Mouse (Mus musculus) heart, postnatal 10 days (tissue): ENCODE measurements around the gene Polr1c. TPM values are rescaled to one million over a fixed set of nuclear protein-coding genes. Genes with fewer than 3 reads are reported as not detected.

Experiments used
- DNase-seq, 2 experiments: peaks; one replicate each; pipeline ENCODE4 v3.0.0; 2021
- intact Hi-C: fragments of 180-260 bp; cut with DNase I; formaldehyde crosslinking; loops from one replicate; pipeline ENCODE4 v1.15.1; 2025
- total RNA-seq, 2 experiments: library from RNA; stranded (reverse); gene quantifications; 2 replicates each; pipeline ENCODE4 v1.2.3; 2021

Gene Polr1c
- total RNA-seq, result 10 to 100 TPM; 23.8 to 26.9 TPM

DNA sequence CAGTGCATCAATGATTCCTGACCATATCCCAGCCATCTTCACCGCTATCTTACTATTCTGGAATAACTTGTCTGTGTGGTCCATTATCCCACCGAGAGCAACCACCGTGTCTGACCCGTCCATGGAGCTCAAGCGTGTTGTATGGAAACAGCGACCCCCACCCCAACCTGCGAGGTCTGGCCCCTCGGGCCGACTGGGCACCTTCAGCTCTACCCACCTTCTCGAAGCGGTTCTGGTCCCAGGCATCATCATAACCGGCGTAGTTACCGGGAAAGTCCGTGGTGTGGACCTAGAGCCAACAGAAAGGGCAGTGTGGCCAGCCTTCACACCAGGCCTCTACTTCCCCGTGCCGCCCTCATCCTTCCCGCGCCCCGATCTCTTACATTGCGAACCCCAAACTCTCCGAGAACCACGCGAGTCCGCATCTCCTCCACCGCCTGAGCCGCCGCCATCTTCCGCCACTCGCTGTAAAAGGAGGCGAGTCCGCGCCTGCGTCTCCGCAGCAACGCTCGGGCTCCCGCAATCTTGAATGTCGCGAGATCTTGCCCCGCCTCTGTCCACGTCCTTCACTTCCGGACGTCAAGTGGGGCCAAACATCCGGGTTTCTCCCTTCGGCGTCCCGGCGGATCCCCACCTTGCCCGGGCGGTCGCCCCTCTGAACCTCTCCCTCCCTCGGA is at the start of gene Polr1c, which contains the start of gene Yipf3:
Gene Polr1c (minus strand): TSS at position 543 of the 677 bp plus-strand sequence.
Gene Yipf3 (plus strand): TSS at position 569 of the 677 bp plus-strand sequence.
- DNase-seq, result peak; percentile 98
- intact Hi-C loops, result no loop called here

DNA sequence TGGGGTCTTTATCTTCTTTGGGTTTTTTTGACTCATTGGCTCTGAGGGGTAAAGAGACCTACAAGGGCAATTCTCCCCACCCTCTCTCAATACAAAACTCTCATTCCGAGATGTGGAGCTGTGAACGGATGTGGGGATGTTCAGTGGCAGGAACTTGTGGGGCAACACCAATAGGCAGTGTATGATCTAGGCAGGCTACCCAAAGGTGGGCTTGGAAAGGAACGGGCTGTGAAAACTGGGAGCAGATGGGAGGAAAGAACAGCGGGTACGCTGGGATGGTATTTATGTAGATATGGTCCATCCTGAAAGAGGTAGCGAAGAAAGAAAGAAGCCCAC is 49.1 kb upstream of the Polr1c start:
- DNase-seq, result no peak
- intact Hi-C loops, result no loop called here

DNA sequence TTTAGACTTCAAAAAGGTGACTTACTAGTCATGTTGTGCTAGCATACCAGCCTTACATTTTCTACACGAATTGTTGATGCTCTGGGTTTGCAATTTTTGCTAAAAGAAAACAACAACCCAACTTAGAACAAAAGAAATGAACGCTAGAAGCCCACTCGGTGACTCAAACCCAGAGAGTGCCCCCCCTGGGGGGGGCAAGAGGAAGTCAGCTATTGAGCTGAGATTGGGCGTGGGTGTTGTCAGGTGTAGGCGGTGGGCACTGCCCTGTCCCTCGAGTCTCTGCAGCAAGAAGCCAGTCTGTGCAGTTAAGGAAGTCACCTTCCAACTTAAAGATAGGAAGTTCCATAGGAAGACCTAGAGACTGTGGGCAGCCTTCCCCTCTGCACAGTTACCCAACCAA is 48.7 kb upstream of the Polr1c start:
- DNase-seq, result no peak
- intact Hi-C loops, result no loop called here

DNA sequence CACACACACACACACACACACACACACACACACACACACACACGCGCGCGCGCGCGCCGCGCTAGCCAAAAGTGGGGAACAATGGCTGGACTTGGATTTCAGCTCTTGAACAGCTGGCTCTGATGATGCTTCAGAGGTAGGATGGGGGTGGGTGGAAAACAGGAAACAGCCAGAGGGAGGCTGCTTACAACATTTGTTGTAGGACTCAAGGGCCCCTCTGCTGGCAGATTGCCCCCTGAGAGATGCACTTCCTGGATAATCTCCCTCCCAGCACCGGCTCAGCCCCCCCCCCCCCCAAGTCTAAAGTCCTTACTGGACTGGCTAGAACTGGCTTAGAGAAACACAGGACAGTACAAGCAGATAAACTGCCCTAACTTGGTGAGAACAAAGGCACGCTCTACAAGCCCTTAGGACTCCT is 39.8 kb upstream of the Polr1c start:
- intact Hi-C loops, result no loop called here
- peak; percentile 79 to 85 for DNase-seq

DNA sequence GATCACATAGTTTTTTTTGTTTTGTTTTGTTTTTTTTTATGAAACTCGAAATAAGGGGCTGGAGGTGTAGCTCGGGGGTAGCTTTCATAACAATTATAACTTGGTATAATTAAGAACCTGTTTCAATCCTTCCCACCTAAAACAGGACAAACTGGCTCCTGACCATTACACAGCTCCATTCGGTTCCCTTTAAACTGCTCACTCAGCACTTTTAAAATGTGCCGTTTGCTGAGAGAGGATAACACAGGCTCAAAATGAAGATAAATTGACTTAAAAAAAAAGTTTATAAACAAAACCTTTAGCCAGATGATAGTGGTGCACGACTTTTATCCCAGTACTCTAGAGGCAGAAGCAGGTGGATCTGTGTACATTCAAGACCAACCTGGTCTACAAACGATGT is 37.6 kb upstream of the Polr1c start:
- intact Hi-C loops, result no loop called here
- DNase-seq, result no peak

DNA sequence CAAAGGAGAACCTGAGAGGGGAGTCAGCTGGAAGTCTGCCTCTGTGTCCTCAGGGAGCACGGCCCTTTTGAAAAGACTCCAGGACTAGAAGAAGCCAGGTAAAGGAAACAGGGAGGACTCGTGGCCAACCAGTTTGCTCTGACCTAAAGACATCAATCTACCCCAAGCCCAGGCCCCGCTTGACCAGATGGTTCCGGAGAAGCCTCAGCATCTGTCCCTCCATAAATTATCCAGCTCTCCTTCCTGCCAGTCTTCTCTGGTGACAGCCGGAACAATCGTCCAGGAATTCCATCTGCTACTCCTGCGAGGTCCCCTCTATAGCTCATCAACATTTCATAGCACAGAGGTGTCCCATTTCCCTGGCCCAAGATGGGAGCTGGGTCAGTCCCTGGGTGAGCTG is 36.8 kb upstream of the Polr1c start:
- DNase-seq, result no peak
- intact Hi-C loops, result no loop called here

DNA sequence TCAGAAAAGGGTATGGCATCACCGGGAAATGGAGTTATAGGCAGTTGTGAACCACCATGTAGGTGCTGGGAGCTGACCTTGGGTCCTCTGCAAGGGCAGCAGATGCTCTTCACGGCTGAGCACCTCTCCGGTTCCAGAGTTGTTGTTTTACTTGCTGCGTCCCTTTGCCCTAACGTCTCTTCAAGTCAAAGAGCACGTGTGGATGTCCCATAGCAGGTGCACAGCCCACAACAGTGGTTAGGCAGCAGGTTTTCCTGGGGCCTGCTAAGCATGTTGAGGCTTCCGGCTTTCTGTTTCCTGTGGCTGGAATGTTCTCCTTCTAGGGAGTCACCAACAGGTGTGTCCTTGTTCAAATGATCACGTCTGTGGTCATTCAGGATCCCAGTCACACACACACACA is 36.1 kb upstream of the Polr1c start:
- intact Hi-C loops, result no loop called here
- no peak for DNase-seq

DNA sequence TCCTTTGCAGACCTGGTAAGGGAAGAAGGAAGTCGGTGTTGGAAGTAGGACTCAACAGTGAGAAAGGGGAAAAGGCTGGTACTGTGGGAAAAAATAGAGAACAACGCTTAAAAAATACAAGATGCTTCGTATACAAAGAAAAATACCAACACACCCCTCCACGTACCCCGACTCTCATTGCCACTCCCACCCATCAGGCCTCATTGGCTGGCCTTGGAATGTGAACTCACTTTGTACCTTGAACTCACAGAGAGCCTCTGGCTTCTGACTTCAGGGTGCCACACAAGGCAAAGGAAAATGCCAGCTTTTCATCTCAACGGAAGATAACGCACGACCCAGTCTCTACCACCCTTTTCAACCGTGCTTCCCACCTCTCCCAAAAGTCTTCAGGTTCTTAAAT is 35.3 kb upstream of the Polr1c start:
- intact Hi-C loops, result no loop called here
- no peak for DNase-seq

DNA sequence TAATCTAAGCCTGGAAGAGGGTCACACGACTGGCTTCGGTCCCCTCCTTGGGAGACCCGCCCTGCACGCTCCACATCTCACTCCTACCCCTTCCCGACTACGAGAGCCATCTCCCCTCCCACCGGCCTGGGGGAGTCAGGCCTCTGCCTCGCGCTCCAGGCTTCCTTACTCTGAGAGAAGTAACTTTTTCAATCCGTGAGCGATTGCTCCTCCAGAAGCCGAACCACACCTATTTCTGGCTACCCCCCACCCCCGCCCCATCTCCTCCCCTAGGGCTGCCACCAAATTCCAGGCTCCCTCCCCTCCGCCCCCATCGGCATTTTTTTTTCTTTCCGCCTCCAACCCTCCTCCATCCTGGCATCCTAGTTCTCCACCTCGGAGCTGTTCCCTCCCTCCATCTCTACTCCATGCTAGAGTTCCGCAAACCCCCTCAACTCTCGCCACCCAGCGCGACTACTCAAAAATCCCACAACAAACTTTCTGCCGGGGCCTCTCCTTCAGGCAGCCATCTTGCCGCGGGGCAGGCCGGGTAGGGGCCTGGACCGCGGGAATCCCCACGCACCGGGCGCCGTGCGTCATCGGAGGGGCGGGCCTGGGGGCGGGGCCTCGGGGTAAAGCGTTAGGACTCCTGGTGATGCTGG is 34.7 kb upstream of the Polr1c start, which contains the start of gene Tjap1:
Gene Tjap1 (minus strand): TSS at position 544 of the 641 bp plus-strand sequence.
- intact Hi-C loops, result no loop called here

DNA sequence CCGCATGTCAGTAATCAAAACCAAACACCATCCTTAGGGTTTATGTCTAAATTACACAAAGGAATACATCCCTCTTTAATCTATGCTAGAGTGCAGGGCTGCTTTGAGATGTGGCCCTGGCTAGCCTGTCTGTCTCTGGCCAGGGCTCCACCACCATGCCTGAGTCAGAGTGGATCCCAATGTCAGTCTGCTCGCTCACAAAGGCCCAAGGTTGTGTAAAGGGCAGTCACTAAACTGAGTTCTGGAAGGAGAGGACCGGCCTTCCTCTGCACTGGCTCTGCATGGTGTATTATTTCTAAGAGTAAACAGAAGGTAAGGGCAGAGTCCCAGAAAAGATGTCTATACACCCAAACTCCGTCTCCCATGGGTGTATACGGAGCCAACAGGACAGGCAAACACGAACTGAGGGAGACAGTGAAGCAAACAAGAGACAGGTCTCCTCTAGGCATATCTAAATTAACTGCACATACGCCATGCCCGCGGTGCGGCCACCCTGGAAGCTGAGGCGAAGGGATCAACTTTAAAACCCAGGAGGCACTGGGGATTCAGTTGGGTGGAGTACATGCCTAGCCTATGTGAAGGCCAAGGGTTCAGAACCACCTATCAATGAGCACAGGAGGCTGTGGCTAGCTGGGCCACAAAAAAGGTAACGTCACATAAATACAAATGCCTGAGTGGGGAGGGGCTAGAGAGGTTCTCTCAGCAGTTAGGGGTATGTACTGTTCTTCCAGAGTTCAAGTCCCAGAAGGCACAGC is 30.3 kb upstream of the Polr1c start:
- DNase-seq, result no peak
- intact Hi-C loops, result no loop called here

More for the DNA sequence above, 34.7 kb upstream of the Polr1c start, which contains the start of gene Tjap1:
- peak; percentile 92 to 93 for DNase-seq

DNA sequence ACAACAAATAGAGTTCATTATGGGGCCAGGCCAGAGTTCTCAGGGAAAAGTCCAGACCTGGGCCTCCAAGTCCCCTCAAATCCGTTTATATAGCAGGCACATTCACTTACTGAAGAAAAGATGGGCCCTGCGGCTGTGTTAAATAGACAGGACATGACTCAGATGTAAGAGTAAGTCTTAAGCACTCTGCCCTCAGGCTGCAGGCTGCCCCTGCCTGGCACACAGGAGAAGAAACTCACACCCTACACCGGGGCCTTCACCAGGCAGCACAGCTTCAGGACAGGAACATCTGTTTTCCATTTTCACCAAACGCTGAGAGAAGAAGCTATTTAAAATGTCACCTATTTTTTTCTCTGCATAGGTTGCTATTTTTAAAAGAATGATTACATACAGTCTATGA is 29.7 kb upstream of the Polr1c start:
- intact Hi-C loops, result no loop called here
- no peak for DNase-seq

DNA sequence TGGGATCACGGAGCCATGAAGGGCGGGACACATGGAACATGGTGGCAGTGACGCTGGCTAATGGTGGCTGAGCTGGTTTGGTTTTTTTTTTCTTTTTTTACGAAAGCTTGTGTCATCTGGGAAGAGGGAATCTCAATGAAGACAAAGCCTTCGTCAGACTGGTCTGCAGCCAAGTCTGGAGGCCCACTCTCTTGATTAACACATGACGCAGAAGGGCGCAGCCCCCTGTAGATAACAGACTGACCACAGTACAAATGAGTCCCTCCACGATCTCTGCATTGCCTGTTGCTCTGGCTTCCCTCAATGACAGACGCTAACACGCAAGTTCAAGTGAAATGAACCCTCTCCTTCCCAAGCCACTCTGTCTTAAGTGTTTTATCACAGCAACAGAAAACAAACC is 27.7 kb upstream of the Polr1c start:
- intact Hi-C loops, result no loop called here
- DNase-seq, result no peak

DNA sequence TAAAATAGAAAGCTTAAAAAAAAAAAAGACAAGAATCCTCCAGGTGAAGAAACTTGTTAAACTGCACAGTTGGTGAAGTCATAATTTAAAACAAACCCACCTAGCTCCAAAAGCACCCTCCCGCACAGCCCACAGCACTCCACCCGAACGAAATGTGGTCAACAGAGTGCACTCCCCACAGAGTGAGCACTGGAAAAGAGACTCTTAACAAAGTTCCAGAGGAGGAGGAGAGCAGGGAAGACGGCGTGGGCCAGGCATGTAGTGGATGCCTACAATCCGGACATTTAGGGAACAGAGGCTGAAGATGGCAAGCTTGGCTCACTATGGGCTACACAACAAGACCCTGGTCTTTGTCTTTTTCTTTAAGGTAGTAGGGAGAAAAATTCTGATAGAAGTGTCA is 27.2 kb upstream of the Polr1c start:
- no peak for DNase-seq
- intact Hi-C loops, result no loop called here

DNA sequence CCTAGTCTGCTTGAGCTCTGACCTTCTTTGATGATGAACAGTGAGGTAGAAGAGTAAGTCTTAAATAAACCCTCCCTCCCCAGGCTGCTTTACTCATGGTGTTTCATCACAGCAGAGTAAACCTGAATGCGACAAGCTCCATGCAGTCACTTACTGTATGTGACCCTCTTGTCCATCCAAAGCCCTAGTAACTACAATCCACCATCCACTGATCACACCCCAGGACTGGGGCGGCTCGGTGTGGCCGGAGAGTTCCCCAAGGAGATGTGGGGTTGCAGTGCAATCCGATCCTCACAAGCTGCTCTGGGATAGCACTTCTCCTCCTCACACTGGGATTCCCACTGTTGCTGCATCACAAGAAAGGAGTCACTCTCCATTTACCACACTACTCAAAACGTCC is 26.6 kb upstream of the Polr1c start:
- DNase-seq, result no peak
- intact Hi-C loops, result no loop called here

DNA sequence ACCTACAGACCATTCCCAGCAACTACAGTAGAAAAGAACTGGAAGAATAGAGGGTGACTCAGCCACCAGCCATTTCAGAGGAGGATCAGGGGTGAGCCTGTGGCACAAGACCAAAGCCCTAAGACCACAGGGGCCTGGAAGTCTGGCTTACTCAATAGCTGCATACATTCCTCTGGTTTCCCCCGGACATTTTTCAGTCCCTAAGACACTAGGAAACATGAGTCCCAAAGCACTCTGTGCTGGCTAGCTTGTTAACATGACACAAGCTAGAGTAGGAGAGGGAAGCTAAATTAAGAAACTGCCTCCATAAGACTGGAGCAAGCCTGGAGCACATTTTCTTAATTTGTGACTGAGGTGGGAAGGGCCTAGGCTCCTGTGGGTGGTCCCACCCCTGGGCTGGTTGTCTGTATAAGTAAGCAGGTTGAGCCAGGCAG is 26.0 kb upstream of the Polr1c start:
- no peak for DNase-seq
- intact Hi-C loops, result no loop called here

DNA sequence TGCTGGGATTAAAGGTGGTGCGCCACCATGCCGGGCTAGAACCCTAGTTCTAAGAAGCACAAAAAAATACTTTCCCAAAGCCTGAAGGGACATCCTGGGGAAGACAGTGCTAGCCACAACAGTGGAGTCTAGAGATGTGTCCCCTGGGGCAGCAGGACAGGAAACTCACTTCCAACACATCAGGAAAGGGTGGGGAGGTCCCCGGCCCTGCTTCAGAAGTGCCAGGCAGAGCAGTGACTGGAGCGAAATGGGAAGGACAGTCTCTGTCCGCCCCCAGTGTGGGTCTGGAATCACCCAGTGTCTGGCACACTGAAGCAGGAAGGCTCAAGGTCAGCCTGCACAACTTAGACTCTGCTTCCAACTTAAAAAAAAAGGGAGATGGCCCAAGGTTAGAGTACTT is 24.8 kb upstream of the Polr1c start:
- intact Hi-C loops, result no loop called here

DNA sequence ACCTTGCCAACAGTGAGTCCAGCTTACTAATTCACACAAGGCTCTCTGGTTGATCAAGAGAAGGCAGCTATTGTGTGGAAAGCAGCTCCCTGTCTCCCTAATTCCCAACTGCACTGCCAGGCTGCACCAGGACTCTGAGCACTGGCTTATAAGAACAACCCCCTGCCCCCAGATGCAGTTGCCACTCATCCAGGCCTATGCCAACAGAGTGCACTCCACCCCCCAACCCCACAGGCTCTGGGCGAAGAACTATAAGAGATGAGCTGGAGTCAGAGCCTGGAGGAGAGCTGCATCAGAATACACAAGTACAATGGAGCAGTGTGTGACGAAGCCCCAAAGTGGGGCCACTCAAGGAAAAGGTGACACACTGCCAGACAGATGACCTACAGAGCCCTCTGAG is 24.2 kb upstream of the Polr1c start:
- no peak for DNase-seq
- intact Hi-C loops, result no loop called here

More for the DNA sequence above, 24.8 kb upstream of the Polr1c start:
- DNase-seq, result peak in 1 of 2 experiments; percentile 52

DNA sequence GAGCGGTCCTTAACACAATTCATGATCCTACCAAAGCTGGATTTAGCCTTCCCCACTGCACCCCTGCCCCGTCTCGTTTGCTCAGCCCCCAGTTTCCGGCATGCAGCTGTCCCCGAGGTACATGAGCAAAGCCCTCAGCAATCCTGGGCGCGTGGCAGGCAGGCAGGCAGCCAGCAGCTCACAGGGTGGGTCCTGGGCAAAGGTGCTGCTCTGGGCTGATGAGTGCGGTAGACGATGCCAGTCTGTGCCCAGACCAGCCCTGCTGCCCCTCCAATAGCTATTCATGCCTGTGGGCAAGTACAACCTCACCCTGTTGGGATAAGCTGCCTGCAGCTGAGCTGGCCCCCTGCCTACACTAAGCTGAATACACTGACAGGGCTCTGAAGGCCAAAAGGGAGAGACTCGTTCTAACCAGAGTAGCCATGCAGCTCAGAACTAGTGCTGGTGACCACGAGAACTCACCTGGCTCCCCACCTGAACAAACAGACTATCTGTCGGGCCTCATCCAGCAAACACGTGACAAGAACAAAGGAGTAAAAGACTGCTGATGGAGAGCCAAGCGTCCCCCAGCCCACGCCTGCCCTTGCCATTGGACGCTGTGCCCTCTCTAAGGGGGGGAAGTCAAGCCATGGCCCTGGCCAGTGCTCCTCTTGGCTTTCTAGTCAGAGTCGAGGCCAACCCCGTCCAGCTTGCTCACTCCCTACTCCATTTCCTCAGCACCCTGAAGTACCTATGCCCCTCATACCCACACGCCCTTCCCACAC is 22.1 kb upstream of the Polr1c start:
- intact Hi-C loops, result loop anchor here (5.0 kb wide), 1 partner anchor 122 kb away; no protein-coding TSS in a partner anchor
- peak; percentile 82 to 89 for DNase-seq

DNA sequence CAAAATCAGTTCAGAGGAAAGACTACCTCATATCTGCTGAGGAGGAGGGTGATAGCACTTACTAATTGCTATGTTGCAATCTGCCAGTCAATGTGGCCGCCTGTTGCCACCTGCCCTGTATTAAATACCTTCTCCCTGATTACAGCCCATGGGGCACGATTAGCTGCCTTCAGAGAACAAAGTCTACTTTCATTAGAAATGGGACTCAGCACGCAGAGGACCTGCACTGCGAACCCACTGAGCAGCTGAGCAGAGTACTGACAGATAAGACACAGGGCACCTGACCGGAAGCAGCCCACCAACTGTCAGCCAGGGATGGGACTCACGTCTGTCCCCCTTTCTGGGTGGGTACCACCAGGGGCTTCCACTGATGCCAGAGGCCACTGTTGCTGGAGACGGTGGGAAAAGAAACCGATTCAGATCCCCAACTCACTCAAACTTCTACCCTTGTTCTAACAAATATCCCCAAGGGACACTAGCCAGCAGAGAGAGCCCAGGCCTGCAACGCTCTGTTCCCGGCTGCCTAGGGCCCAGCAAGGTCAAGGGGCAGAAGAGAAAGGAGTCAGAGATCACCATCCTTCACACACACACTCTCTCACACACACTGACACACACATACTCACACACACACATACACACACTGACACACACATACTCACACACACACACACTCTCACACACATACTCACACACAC is 20.3 kb upstream of the Polr1c start:
- no peak for DNase-seq
- intact Hi-C loops, result loop anchor here (5.0 kb wide), 1 partner anchor 124 kb away; no protein-coding TSS in a partner anchor

DNA sequence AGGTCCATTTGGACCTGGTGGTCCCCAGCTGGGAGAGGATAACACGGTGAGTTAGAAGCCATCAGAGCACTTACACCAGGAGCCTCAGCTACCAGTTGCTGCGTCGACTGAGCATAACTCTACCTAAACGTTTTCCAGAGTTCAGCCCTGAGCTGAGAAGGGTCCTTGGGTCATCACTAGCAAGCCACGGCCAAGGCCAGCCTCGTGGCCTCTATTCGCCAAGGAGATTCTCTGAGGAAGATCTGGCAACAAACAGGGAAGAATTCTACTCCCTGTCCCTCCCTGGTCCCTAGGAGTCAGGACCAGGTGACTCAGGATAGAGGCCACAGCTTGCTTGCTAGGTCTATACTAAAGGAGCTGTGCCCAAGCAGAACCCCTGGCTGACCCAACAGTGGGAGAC is 19.7 kb upstream of the Polr1c start:
- intact Hi-C loops, result loop anchor here (5.0 kb wide), 1 partner anchor 125 kb away; no protein-coding TSS in a partner anchor
- DNase-seq, result no peak
